In the genomic region with DNA sequence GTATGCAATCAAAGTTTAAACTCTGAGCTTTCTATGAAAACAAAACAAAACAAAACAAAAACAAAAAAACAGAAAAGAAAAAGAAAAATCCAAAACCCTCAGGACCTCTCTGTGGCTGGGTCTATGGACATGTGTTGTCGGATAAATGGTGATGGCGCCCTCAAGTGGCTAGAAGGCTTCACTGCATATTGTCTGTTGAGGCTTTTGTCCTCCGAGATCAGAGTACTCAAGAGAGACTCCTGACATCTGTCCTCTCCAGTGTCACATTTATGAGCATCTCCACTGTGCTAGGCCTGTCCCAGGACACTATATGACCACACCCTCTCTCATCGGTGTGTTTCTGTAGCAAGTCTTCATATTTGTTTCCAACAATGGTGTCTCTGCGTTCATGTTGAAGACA, we compare ENCODE assay signal across 9 mouse cellular contexts.
DNase-seq lines count a peak whose midpoint lies in the region; ATAC-seq lines count a peak whose summit lies in the region.
"Had no signal": no experiment of that assay in that cellular context is flagged by ENCODE, and none has a peak within 500 bp of the region (broad histone marks: within the 10 kb centered on the region; RNA-seq: fewer than 3 reads in every experiment).

No protein-coding gene starts in this region.

- peaks cover 10% of the 10 kb centered on the region for H3K4me1 ChIP-seq in forebrain, embryonic 15.5 days
- peaks cover 8% of the 10 kb centered on the region for H3K4me1 ChIP-seq in hindbrain, embryonic 14.5 days (replicated peaks; ENCODE audit: control insufficient read depth, insufficient read depth, low read length)

- peaks cover 28% of the 10 kb centered on the region for H3K36me3 ChIP-seq in forebrain, embryonic 15.5 days
- peaks cover 41% of the 10 kb centered on the region for H3K36me3 ChIP-seq in hindbrain, embryonic 14.5 days (replicated peaks; ENCODE audit: control insufficient read depth, insufficient read depth)

- no peak overlapping the region for H3K4me2 ChIP-seq in forebrain, embryonic 15.5 days (replicated peaks)
- no peak overlapping the region for H3K4me2 ChIP-seq in hindbrain, embryonic 14.5 days (replicated peaks)

- H3K9me3 ChIP-seq in forebrain, embryonic 15.5 days, result no peaks in the 10 kb centered on the region
- 0 out of 2 replicates have a peak, but pooled peaks cover 7% of the 10 kb centered on the region for H3K9me3 ChIP-seq in hindbrain, embryonic 14.5 days (ENCODE audit: control insufficient read depth, low read length)

- WGBS in forebrain, embryonic 15.5 days, result 23% methylated on average over 5 of the region's 5 CpGs
- WGBS in hindbrain, embryonic 14.5 days, result 22% methylated on average over 5 of the region's 5 CpGs

- peak; percentile 68 for ATAC-seq in forebrain, embryonic 15.5 days (replicated peaks)
- peak; percentile 61 for ATAC-seq in hindbrain, embryonic 14.5 days (ENCODE audit: low FRiP score)

- H3K27ac ChIP-seq in forebrain, embryonic 15.5 days (replicated peaks), result no peak overlapping the region
- H3K27ac ChIP-seq in hindbrain, embryonic 14.5 days, result peak overlapping the region; percentile 70

- peak; percentile 90 for DNase-seq in NIH3T3 (ENCODE audit: low read depth)
- peak; percentile 44 for DNase-seq in cerebellum, adult 11-12 months
- DNase-seq in hindbrain, embryonic 14.5 days (ENCODE audit: low spot score), result peak; percentile 90
- DNase-seq in layer of hippocampus, postnatal 10 days (ENCODE audit: low spot score in 2 of 2), result peak; percentile 87 to 89
- peak; percentile 55 to 83 for DNase-seq in lung, postnatal 4 days
- DNase-seq in right cerebral cortex, postnatal 14 days, result peak; percentile 70
- peak; percentile 61 to 74 for DNase-seq in urinary bladder, postnatal 36 days (ENCODE audit: low spot score in 2 of 2)

- H3K4me3 ChIP-seq in forebrain, embryonic 15.5 days, result no peak overlapping the region
- H3K4me3 ChIP-seq in hindbrain, embryonic 14.5 days (replicated peaks; ENCODE audit: low read length), result no peak overlapping the region
- H3K4me3 ChIP-seq: megakaryocyte, embryonic 14.5 days had no signal

- H3K9ac ChIP-seq in forebrain, embryonic 15.5 days (replicated peaks), result no peak overlapping the region
- H3K9ac ChIP-seq in hindbrain, embryonic 14.5 days, result no peak overlapping the region

- no peaks in the 10 kb centered on the region for H3K27me3 ChIP-seq in forebrain, embryonic 15.5 days
- no peaks in the 10 kb centered on the region for H3K27me3 ChIP-seq in hindbrain, embryonic 14.5 days (ENCODE audit: control insufficient read depth, insufficient read depth, low read length)
